Mouse (Mus musculus): Measurements from ENCODE around the gene Hbb-y.

- TF ChIP-seq CTCF (IDR thresholded peaks at IDR 0.05; ENCODE audit: low read depth, low read length) (no peak), POLR2A (IDR thresholded peaks at IDR 0.05; ENCODE audit: insufficient read depth, low read length) (no peak), EP300 (IDR thresholded peaks at IDR 0.05; ENCODE audit: insufficient read depth, low read depth, low read length) (no peak)
Observed at GRCm38 (mm10) chr7:103870667-103871066, 17.7 kb upstream of the Hbb-y start.
